8 mouse cellular contexts compared by ENCODE assay signal in the genomic region with DNA sequence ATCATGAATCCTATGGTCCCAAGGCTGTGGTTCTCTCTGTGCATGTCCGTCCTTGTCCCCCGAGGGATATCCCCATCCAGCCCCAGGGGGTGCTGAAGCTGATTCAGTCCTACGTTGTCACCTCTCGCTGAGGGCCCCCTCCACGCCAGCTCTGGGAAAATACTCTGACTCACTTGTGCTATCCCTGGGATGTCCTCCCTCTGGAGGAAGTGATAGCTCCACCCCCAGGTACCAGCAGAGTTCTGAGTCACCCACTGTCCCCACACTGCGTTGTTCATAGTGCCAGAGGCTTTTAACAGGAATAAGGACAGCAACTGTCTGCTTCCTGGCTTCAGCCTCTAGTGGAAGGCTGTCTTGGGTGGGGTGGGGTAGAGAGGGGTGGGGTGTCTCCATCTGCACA. TPM values are rescaled to one million over a fixed set of nuclear protein-coding genes. Genes with fewer than 3 reads are reported as not detected.
A peak's percentile ranks its signal among the peaks of the same experiment; 100 is the strongest.
DNase-seq lines count a peak whose midpoint lies in the region; TF ChIP-seq lines count a peak whose summit lies in the region.
"Had no signal": no experiment of that assay in that cellular context is flagged by ENCODE, and none has a peak within 500 bp of the region (broad histone marks: within the 10 kb centered on the region; RNA-seq: fewer than 3 reads in every experiment).

No protein-coding gene starts in this region.

- peak; percentile 87 for DNase-seq in adrenal gland, adult 2 months
- peak; percentile 13 for DNase-seq in heart, postnatal 25 days (ENCODE audit: low spot score)
- DNase-seq in lung, postnatal 4 days = peak; percentile 43 to 49
- DNase-seq in testis, postnatal 10 days (ENCODE audit: low spot score) = no peak
- no peak for DNase-seq in adipocyte (ENCODE audit: low spot score)
- DNase-seq in thymus, postnatal 14 days = no peak

- TF ChIP-seq CTCF in C2C12 (IDR thresholded peaks at IDR 0.05; ENCODE audit: control insufficient read depth, insufficient read depth, insufficient read length) = no peak

- no peaks in the 10 kb centered on the region for H3K27me3 ChIP-seq in C2C12 (ENCODE audit: control insufficient read depth, insufficient read depth, insufficient read length)
- H3K27me3 ChIP-seq: embryonic facial prominence, embryonic 15.5 days had no signal

- H3K36me3 ChIP-seq in C2C12 (ENCODE audit: control insufficient read depth, insufficient read depth) = no peaks in the 10 kb centered on the region
- H3K36me3 ChIP-seq: embryonic facial prominence, embryonic 15.5 days had no signal

- no peak overlapping the region for H3ac ChIP-seq in C2C12 (ENCODE audit: control insufficient read depth, insufficient read length, low read depth)

- H3K79me3 ChIP-seq in C2C12 (ENCODE audit: low read depth) = no peaks in the 10 kb centered on the region

- H3K4me3 ChIP-seq in C2C12 (ENCODE audit: insufficient read depth, poor library complexity, severe bottlenecking) = no peak overlapping the region
- H3K4me3 ChIP-seq: embryonic facial prominence, embryonic 15.5 days had no signal

- H3K79me2 ChIP-seq in C2C12 (ENCODE audit: control insufficient read depth, insufficient read depth) = no peaks in the 10 kb centered on the region

- intact Hi-C loops in heart, postnatal 25 days (cut with DNase I) = no loop called here

TF ChIP-seq in C2C12, 6 proteins besides CTCF, POLR2A, EP300 and RAD21:
- no peak for TF ChIP-seq MYOG (IDR thresholded peaks at IDR 0.05; ENCODE audit: control insufficient read depth, extremely low read depth, insufficient read length)
- no peak for TF ChIP-seq CEBPB (IDR thresholded peaks at IDR 0.05; ENCODE audit: low read depth)
- TF ChIP-seq USF1 (IDR thresholded peaks at IDR 0.05; ENCODE audit: low read depth) = no peak
- TF ChIP-seq FOSL1 (IDR thresholded peaks at IDR 0.05; ENCODE audit: insufficient read depth, low read length, poor library complexity, severe bottlenecking) = peak; percentile 34
- TF ChIP-seq MYOD1 (IDR thresholded peaks at IDR 0.05; ENCODE audit: control insufficient read depth, insufficient read length, low read depth) = no peak
- no peak for TF ChIP-seq MAX (IDR thresholded peaks at IDR 0.05)

RNA-seq across cellular contexts. Expression of a gene that starts 5.1 kb away (rescaled TPM):
- not detected for polyA plus RNA-seq in C2C12 (2012; fragmentation: generic; extraction: Trizol)
- total RNA-seq in adrenal gland, adult 2 months (2021) = under 1 TPM; 0.12 to 0.38 TPM
- polyA plus RNA-seq in adrenal gland, adult 2 months (2012; rRNA removed) = 0.55 and 0.64 TPM in 2 replicates
- total RNA-seq in heart, postnatal 25 days (2021) = under 1 TPM in 1 of 2 experiments, not detected in 1; 0.06 TPM

RNA-seq across cellular contexts. Expression of a gene that starts 17.3 kb away (rescaled TPM):
- polyA plus RNA-seq in C2C12 (2012; fragmentation: generic; extraction: Trizol) = 2.5 TPM
- 1 to 10 TPM; 4.3 to 5.0 TPM for total RNA-seq in adrenal gland, adult 2 months (2021)
- 1.1 and 1.3 TPM in 2 replicates for polyA plus RNA-seq in adrenal gland, adult 2 months (2012; rRNA removed)
- total RNA-seq in heart, postnatal 25 days (2021) = 1 to 10 TPM; 2.2 to 2.4 TPM

RNA-seq across cellular contexts. Expression of a gene that starts 36.8 kb away (rescaled TPM):
- not detected for polyA plus RNA-seq in C2C12 (2012; fragmentation: generic; extraction: Trizol)
- not detected for total RNA-seq in adrenal gland, adult 2 months (2021)
- not detected in 2 replicates for polyA plus RNA-seq in adrenal gland, adult 2 months (2012; rRNA removed)
- not detected for total RNA-seq in heart, postnatal 25 days (2021)

Comparison
In these comparisons a context has a peak if more than half of its experiments do, and no peak if none do; other contexts are left out.
1. DNase-seq: peak in adrenal gland, adult 2 months (single experiment), heart, postnatal 25 days (single experiment) and lung, postnatal 4 days (2 of 2); none in testis, postnatal 10 days (single experiment), adipocyte (single experiment) and thymus, postnatal 14 days (single experiment).